Mouse (Mus musculus) embryonic facial prominence, embryonic 14.5 days (tissue): ENCODE results near the gene Ankdd1a. TPM values are rescaled to one million over a fixed set of nuclear protein-coding genes. Genes with fewer than 3 reads are reported as not detected.

Source experiments
- ATAC-seq: fragments of 200-750 bp; cut with Nextera tagmentation; 2 replicates; pipeline ENCODE4 v1.8.0; 2017; ENCODE audit warnings: low read depth, moderate number of reproducible peaks, moderate TSS enrichment
- DNase-seq: peaks from one replicate; pipeline ENCODE4 v3.0.0-alpha.2; 2015; ENCODE audit warnings: low spot score
- H3K27ac ChIP-seq: fragments of 300-500 bp; sonication (generic); replicated peaks from 2 replicates; pipeline ENCODE4 v1.5.1; 2014; ENCODE audit warnings: low read depth, mild to moderate bottlenecking, low read length, moderate library complexity
- H3K27me3 ChIP-seq: fragments of 300-500 bp; sonication (generic); replicated peaks from 2 replicates; pipeline ENCODE4 v1.6.1; 2014; ENCODE audit warnings: low read length; ENCODE audit not compliant: control insufficient read depth, insufficient read depth
- H3K36me3 ChIP-seq: fragments of 300-500 bp; sonication (generic); 2 replicates; pipeline ENCODE4 v1.6.1; 2014; ENCODE audit warnings: low read length, mixed read lengths; ENCODE audit not compliant: control insufficient read depth, insufficient read depth
- H3K4me1 ChIP-seq: fragments of 300-500 bp; sonication (generic); 2 replicates; pipeline ENCODE4 v1.6.1; 2014; ENCODE audit warnings: antibody characterized with exemption, low read length; ENCODE audit not compliant: control insufficient read depth, insufficient read depth
- H3K4me2 ChIP-seq: fragments of 300-500 bp; sonication (generic); 2 replicates; pipeline ENCODE4 v1.6.1; 2014; ENCODE audit warnings: low read depth, mild to moderate bottlenecking, low read length, moderate library complexity, mixed read lengths
- H3K4me3 ChIP-seq: fragments of 300-500 bp; sonication (generic); 2 replicates; pipeline ENCODE4 v1.5.1; 2014; ENCODE audit warnings: low read depth, mild to moderate bottlenecking, low read length
- H3K9ac ChIP-seq: fragments of 300-500 bp; sonication (generic); 2 replicates; pipeline ENCODE4 v1.6.1; 2014; ENCODE audit warnings: low read depth, mild to moderate bottlenecking, low read length, moderate library complexity, mixed read lengths
- H3K9me3 ChIP-seq: fragments of 300-500 bp; sonication (generic); 2 replicates; pipeline ENCODE4 v1.6.1; 2016; ENCODE audit warnings: low read length; ENCODE audit not compliant: control insufficient read depth
- WGBS: fragments of 180-500 bp; shearing (Covaris S2); extraction: QIAGEN DNeasy Blood & Tissue Kit; methylation state at CpG from one replicate; pipeline ENCODE4 v1.1.7; 2014; 5-methylcytosine and 5-hydroxymethylcytosine counted together
- polyA plus RNA-seq: library from polyadenylated mRNA; unstranded; fragments of >200 nt; fragmentation: Nextera tagmentation; extraction: Ambion mirVana; gene quantifications from 2 replicates; pipeline ENCODE4 v1.2.1, GENCODE M21; 2014

Ankdd1a gene
- polyA plus RNA-seq, 1 experiment from 2014 or later, result not detected

DNA sequence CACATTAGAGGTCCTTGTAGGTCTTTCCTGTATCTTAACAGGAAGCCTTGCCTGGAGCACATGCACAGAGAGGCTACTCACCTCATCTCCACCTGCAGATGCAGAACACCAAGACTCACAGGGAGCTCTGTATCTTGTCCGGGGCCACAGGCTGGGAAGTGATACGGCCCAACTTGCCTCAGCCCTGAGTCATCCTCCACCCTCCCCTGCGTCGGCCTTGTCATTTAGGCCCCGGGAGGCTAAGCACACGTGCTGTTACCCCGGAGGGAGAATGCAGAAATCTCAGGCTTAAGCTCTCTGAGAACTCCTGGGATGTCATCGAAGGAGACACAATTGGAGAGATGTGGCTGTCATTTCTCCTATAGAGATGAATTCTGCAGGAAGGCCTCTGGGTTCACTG lies 9.7 kb upstream of the Ankdd1a start:
- H3K36me3 ChIP-seq, result no peaks in the 10 kb centered on the region
- 43% methylated on average over 8 of the region's 8 CpGs for WGBS
- no peaks in the 10 kb centered on the region for H3K9me3 ChIP-seq
- H3K4me3 ChIP-seq, result no peak overlapping the region
- no peak for ATAC-seq
- DNase-seq, result no peak
- no peak overlapping the region for H3K4me2 ChIP-seq
- H3K9ac ChIP-seq, result no peak overlapping the region
- H3K4me1 ChIP-seq, result no peaks in the 10 kb centered on the region
- no peak overlapping the region for H3K27ac ChIP-seq
- H3K27me3 ChIP-seq, result no peaks in the 10 kb centered on the region

DNA sequence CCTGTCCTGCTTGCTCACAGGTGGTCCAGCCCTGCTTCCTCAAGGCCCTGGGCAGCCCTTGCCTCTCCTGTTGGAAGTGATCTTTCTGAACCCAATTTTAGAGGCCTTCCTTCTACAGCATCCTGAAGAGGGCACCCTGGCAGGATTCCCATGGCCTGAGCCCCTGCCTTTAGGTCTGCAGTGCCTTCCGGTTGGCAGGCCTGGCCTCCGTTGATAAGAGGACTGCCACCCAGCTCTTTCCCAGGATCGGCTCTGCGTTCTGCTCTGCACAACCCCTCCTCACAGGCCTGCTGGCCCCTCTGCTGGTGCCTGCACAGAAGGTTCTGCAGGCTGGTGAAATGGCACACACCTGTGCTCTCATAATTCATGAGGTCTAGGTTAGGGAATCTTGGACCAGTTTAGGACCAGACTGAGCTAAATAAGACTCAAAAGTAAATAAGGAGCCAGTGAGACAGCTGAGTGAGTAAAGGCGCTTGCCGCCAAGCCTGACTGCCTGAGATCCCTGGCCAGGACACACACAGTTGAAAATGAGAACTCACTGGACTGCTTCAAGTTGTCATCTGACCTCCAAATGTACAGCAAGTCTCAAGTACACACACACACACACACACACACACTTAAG lies 8.5 kb upstream of the Ankdd1a start:
- no peaks in the 10 kb centered on the region for H3K4me1 ChIP-seq
- no peak overlapping the region for H3K27ac ChIP-seq
- 79% methylated on average over 6 of the region's 6 CpGs for WGBS
- no peak overlapping the region for H3K9ac ChIP-seq
- DNase-seq, result no peak
- H3K27me3 ChIP-seq, result no peaks in the 10 kb centered on the region
- ATAC-seq, result no peak
- H3K9me3 ChIP-seq, result no peaks in the 10 kb centered on the region
- no peaks in the 10 kb centered on the region for H3K36me3 ChIP-seq
- no peak overlapping the region for H3K4me3 ChIP-seq
- no peak overlapping the region for H3K4me2 ChIP-seq

DNA sequence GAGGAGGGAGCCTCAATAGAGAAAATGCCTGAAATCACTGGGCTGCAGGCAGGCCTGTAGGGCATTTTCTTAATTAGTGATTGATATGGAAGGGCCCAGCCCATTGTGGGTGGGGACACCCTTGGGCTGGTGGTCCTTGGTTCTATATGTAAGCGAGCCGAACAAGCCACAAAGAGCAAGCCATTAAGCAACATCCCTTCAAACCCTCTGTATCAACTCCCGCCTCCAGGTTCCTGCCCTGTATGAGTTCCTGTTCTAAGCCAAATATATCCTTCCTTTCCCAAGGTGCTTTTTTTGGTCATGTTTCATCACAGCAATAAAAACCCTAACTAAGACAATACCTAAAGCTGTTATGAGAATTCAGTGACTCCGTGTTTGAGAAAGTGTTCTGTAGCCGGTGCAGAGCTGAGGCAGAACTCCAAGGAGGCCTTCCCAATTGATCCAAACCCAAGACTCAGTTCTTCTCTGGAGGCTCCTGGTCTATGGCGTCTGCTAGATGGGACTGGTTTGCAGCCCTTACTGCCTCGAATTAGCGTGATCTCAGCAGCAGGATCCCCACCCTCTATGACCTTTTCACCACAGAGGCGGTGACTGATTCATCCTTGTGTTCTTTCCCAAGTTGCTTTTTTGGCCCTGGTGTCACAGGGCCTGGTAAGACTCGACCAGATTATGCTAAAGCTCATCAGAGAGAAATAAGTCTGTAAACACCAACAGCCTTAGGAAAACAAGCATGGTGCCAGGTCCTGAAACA lies 5.6 kb upstream of the Ankdd1a start:
- Histone ChIP-seq H3K27me3 (no peaks in the 10 kb centered on the region), H3K4me1 (no peaks in the 10 kb centered on the region), H3K27ac (no peak overlapping the region), H3K4me3 (no peak overlapping the region), H3K36me3 (no peaks in the 10 kb centered on the region), H3K9ac (no peak overlapping the region), H3K4me2 (no peak overlapping the region), H3K9me3 (no peaks in the 10 kb centered on the region)
- ATAC-seq (no peak), DNase-seq (no peak)
- WGBS, result 77% methylated on average over 10 of the region's 10 CpGs

DNA sequence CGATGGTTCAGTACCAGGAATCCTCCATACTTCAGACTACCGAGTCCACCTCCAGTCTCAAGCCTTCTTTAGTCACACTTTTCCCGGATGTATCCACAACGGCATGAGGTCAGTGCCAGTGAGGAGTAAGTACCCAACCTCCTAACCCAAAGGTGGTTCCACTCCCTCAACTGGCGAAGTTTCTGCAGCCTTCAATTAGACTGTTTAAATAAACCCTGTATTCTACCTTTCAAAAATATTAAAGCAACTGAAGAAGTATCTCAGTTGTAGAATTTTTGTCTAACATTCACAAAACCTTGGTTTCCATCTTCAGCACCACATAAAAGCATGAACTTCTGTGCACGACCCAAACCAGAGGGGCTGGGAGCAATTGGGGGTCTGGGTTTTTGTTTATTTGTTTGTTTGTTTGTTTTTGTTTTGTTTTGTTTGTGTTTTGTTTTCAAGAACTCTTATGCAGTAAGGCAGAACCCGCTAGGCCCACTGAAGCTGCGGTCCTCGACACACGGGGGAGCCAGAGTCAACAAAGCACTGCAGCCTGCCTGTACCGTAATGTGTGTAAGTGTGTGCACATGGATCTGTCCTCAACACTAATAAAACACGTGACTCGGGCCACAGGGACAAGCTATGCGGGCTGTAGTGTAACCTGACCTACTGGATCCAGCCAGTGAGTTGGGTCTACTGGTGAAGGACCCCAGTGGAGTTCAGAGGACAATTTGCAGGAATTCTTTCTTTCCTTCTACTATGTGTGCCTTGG lies 3.8 kb upstream of the Ankdd1a start:
- Histone ChIP-seq H3K36me3 (no peaks in the 10 kb centered on the region), H3K4me2 (peak overlapping the region; percentile 39), H3K27me3 (no peaks in the 10 kb centered on the region), H3K4me3 (no peak overlapping the region), H3K9me3 (no peaks in the 10 kb centered on the region), H3K27ac (no peak overlapping the region), H3K9ac (no peak overlapping the region), H3K4me1 (peaks cover 11% of the 10 kb centered on the region)
- ATAC-seq, result peak; percentile 90
- peak; percentile 91 for DNase-seq
- WGBS, result 23% methylated on average over 14 of the region's 14 CpGs

DNA sequence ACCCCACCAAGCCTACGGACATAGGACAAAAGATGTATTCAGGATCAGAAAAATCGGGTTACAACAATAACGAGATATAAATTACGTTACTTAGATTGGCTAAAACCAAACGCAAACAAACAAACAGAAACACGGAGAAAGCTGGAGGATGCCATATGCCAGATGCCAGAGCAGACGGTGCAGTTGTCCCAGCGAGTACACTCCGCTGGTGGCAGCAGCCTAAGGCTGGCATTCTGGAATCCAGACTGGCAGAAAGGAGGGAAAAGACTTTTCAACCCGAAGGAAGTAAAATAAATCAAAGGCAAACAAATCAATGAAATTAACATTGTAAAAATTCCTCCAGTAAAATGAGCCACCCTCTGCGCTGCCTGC lies 498 bp upstream of the Ankdd1a start:
- Histone ChIP-seq H3K4me3 (peak overlapping the region; percentile 34), H3K27me3 (no peaks in the 10 kb centered on the region), H3K4me1 (peaks cover 11% of the 10 kb centered on the region), H3K27ac (no peak overlapping the region), H3K36me3 (no peaks in the 10 kb centered on the region), H3K9ac (peak overlapping the region; percentile 54), H3K9me3 (no peaks in the 10 kb centered on the region), H3K4me2 (peak overlapping the region; percentile 70)
- ATAC-seq (no peak), DNase-seq (no peak)
- 13% methylated on average over 11 of the region's 11 CpGs for WGBS

DNA sequence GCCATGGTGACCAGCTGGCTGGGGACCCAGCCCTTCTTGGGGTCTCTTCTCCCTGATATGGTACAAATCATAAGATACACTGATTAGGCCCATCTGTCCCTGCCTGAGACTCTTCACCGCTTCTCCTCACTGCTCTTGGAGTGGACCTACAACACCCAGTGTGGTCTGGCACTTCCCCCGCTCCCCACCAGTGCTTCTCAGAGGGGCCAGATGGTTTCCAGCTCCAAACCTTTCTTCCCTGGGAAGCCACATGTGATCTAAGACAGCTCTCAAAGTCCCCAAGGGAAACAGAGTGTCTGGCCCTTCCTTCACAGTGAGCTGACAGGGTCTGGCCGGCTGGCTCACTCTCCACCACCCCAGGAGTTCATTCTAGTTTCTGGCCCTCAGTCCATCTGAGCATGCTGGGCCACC lies 5.1 kb downstream of the Ankdd1a start:
- Histone ChIP-seq H3K4me1 (peaks cover 4% of the 10 kb centered on the region; the same call in 1 of the 2 replicates), H3K27ac (no peak overlapping the region), H3K4me3 (no peak overlapping the region), H3K9ac (no peak overlapping the region), H3K36me3 (no peaks in the 10 kb centered on the region), H3K9me3 (no peaks in the 10 kb centered on the region), H3K4me2 (no peak overlapping the region), H3K27me3 (no peaks in the 10 kb centered on the region)
- no peak for DNase-seq
- 57% methylated on average over 3 of the region's 3 CpGs for WGBS
- ATAC-seq, result peak; percentile 12; the same call in 1 of the 2 replicates

DNA sequence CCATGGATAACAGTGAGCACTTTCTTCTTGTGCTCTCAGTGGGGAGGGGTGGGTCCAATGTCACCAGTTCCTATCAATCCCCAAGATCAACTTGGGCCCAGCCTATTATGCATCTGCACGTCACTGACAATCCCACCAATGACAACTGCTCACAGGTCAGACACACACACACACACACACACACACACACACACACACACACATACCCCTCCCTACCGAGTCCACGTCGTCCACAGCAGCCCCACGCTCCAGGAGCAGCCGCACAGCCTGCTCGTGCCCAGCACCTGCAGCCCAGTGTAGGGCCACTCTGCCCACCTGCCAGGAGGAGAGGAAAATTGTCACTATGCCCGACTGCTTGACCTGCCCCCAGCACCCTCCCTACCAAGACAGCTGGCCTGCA lies 5.6 kb downstream of the Ankdd1a start:
- WGBS, result 56% methylated on average over 8 of the region's 8 CpGs
- H3K4me1 ChIP-seq, result no peaks in the 10 kb centered on the region
- 0 out of 2 replicates have a peak, but pooled peaks have one; percentile 9 for ATAC-seq

DNA sequence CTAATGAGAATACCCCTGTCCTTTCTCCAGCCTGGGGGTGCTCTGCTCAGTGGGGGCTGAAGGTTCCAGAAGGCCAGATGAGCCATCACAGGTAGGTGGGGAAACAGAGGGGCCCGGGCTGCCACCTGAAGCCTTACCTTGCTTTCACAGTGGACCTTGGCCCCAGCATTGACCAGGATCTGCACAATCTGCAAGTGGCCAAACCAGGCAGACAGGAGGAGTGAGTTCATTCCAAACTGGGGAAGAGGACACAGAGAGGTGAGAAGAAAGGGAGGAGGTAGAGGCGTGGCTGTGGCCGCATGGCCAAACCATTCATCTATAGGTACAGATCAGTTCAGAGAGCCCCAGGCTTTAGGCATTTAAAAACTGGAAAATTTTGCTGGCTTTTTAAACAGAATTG lies 7.5 kb downstream of the Ankdd1a start:
- no peak for DNase-seq
- 81% methylated on average over 3 of the region's 3 CpGs for WGBS
- no peak for ATAC-seq

More for the DNA sequence above, 5.6 kb downstream of the Ankdd1a start:
- Histone ChIP-seq H3K9me3 (no peaks in the 10 kb centered on the region), H3K27ac (no peak overlapping the region), H3K36me3 (no peaks in the 10 kb centered on the region), H3K27me3 (no peaks in the 10 kb centered on the region), H3K4me3 (no peak overlapping the region), H3K9ac (no peak overlapping the region), H3K4me2 (no peak overlapping the region)
- DNase-seq, result no peak

More for the DNA sequence above, 7.5 kb downstream of the Ankdd1a start:
- Histone ChIP-seq H3K4me3 (no peak overlapping the region), H3K9me3 (no peaks in the 10 kb centered on the region), H3K36me3 (no peaks in the 10 kb centered on the region), H3K27me3 (no peaks in the 10 kb centered on the region), H3K9ac (no peak overlapping the region), H3K4me1 (no peaks in the 10 kb centered on the region), H3K27ac (no peak overlapping the region), H3K4me2 (no peak overlapping the region)
